Mouse (Mus musculus): Measurements from ENCODE around the gene Ube2d1. TPM values are rescaled to one million over a fixed set of nuclear protein-coding genes. Genes with fewer than 3 reads are reported as not detected.

The Ube2d1 gene
- polyA plus RNA-seq, 2 experiments, result 6.8 to 7.3 TPM

DNA sequence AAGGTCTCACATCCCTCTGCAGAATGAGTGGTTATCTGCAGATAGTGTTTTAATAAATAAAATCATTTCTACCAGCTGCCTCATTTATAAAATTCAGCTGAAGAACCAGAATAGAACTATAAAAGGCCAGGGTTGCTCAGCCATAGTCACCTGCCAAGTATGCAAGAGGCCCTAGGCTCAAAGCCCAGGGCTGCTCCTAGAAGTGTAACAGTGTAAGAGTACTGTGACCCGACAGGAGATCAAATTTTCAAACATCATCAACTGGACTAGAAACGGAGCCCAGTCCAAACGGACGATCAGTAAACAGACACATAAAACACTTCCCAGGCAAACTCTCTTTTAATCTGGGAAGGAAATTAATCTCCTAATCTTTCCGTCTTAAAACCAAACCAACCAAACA is 33.2 kb downstream of the Ube2d1 start:
- WGBS (ENCODE audit: insufficient replicate concordance), result 70% methylated on average over 5 of the region's 5 CpGs
- Histone ChIP-seq H3K27ac (no peak overlapping the region), H3K27me3 (ENCODE audit: control insufficient read depth, insufficient read depth, low read length) (no peaks in the 10 kb centered on the region), H3K4me2 (ENCODE audit: low read depth) (no peak overlapping the region), H3K36me3 (replicated peaks; ENCODE audit: control insufficient read depth, insufficient read depth, low read depth) (no peaks in the 10 kb centered on the region; the same call in 1 of the 2 replicates), H3K4me3 (ENCODE audit: insufficient read depth in 1 of 2, low read depth in 2 of 2, low read length in 2 of 2) (no peak overlapping the region), H3K9me3 (ENCODE audit: control insufficient read depth, low read length) (no peaks in the 10 kb centered on the region), H3K9ac (replicated peaks) (no peak overlapping the region), H3K4me1 (replicated peaks; ENCODE audit: control insufficient read depth in 2 of 2, insufficient read depth in 2 of 2, low read length in 1 of 2) (0 out of 4 replicates have a peak, but pooled peaks cover 0 to 2% of the 10 kb centered on the region in 2 experiments)
- no peak for DNase-seq (ENCODE audit: low read depth in 3 of 3, low spot score in 3 of 3)
- no peak for TF ChIP-seq CTCF (IDR thresholded peaks at IDR 0.05; ENCODE audit: low read depth)
- TF ChIP-seq EP300 (IDR thresholded peaks at IDR 0.05; ENCODE audit: low read depth), result no peak
- no peak for ATAC-seq (ENCODE audit: insufficient read depth)

DNA sequence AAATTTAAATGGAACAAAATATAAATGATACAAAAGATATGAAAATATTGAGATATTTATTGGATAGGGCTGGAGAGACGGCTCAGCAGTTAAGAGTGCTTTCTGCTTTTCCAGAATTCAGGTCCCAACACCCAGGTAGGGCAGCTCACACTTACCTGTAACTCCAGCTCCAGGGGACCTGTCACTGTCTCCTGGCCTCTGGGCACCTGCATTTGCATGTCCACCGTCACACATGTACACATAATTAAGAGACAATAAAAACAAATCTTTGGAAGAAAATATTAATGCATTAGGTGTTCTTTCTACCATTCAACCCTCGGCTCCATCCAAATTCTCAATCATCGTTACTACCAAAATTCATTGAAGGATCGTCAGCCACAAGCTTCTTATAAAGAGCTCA is 33.8 kb downstream of the Ube2d1 start:
- Histone ChIP-seq H3K9me3 (ENCODE audit: control insufficient read depth, low read length) (no peaks in the 10 kb centered on the region), H3K9ac (replicated peaks) (no peak overlapping the region), H3K36me3 (replicated peaks; ENCODE audit: control insufficient read depth, insufficient read depth, low read depth) (no peaks in the 10 kb centered on the region; the same call in 1 of the 2 replicates), H3K4me1 (replicated peaks; ENCODE audit: control insufficient read depth in 2 of 2, insufficient read depth in 2 of 2, low read length in 1 of 2) (0 out of 4 replicates have a peak, but pooled peaks cover 0 to 2% of the 10 kb centered on the region in 2 experiments), H3K4me3 (ENCODE audit: insufficient read depth in 1 of 2, low read depth in 2 of 2, low read length in 2 of 2) (no peak overlapping the region), H3K27ac (no peak overlapping the region), H3K27me3 (ENCODE audit: control insufficient read depth, insufficient read depth, low read length) (no peaks in the 10 kb centered on the region), H3K4me2 (ENCODE audit: low read depth) (no peak overlapping the region)
- no peak for TF ChIP-seq EP300 (IDR thresholded peaks at IDR 0.05; ENCODE audit: low read depth)
- no peak for TF ChIP-seq CTCF (IDR thresholded peaks at IDR 0.05; ENCODE audit: low read depth)
- ATAC-seq (ENCODE audit: insufficient read depth) (no peak), DNase-seq (ENCODE audit: low read depth in 3 of 3, low spot score in 3 of 3) (no peak)
- WGBS (ENCODE audit: insufficient replicate concordance), result 68% methylated on average over 5 of the region's 5 CpGs

DNA sequence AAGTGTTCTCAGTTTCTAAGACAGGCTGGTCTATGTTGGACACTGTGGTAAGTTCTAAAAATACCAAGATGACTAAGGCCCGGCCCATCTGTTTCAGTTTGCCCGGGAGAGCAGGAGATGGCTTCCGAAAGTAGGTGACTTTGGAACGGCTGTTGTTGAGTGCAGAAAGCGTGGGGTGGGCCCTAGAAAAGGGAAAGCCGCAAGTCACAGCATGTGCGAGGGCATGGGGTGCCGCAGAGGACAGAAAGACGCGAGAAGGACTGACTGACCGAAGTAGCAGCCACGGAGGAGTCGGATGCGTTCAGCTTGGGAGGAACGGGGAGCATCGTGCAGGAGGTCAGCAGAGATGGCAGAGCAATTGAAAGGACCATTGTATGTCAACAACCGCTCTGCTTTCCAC is 34.6 kb downstream of the Ube2d1 start:
- no peak for DNase-seq (ENCODE audit: low read depth in 3 of 3, low spot score in 3 of 3)
- TF ChIP-seq CTCF (IDR thresholded peaks at IDR 0.05; ENCODE audit: low read depth) (no peak), EP300 (IDR thresholded peaks at IDR 0.05; ENCODE audit: low read depth) (no peak)
- Histone ChIP-seq H3K36me3 (replicated peaks; ENCODE audit: control insufficient read depth, insufficient read depth, low read depth) (no peaks in the 10 kb centered on the region; the same call in 1 of the 2 replicates), H3K4me3 (ENCODE audit: insufficient read depth in 1 of 2, low read depth in 2 of 2, low read length in 2 of 2) (no peak overlapping the region), H3K4me2 (ENCODE audit: low read depth) (no peak overlapping the region), H3K9ac (replicated peaks) (no peak overlapping the region), H3K27me3 (ENCODE audit: control insufficient read depth, insufficient read depth, low read length) (no peaks in the 10 kb centered on the region), H3K9me3 (ENCODE audit: control insufficient read depth, low read length) (no peaks in the 10 kb centered on the region), H3K4me1 (replicated peaks; ENCODE audit: control insufficient read depth in 2 of 2, insufficient read depth in 2 of 2, low read length in 1 of 2) (0 out of 4 replicates have a peak, but pooled peaks cover 0 to 2% of the 10 kb centered on the region in 2 experiments), H3K27ac (no peak overlapping the region)
- 74% methylated on average over 17 of the region's 17 CpGs for WGBS (ENCODE audit: insufficient replicate concordance)
- no peak for ATAC-seq (ENCODE audit: insufficient read depth)

DNA sequence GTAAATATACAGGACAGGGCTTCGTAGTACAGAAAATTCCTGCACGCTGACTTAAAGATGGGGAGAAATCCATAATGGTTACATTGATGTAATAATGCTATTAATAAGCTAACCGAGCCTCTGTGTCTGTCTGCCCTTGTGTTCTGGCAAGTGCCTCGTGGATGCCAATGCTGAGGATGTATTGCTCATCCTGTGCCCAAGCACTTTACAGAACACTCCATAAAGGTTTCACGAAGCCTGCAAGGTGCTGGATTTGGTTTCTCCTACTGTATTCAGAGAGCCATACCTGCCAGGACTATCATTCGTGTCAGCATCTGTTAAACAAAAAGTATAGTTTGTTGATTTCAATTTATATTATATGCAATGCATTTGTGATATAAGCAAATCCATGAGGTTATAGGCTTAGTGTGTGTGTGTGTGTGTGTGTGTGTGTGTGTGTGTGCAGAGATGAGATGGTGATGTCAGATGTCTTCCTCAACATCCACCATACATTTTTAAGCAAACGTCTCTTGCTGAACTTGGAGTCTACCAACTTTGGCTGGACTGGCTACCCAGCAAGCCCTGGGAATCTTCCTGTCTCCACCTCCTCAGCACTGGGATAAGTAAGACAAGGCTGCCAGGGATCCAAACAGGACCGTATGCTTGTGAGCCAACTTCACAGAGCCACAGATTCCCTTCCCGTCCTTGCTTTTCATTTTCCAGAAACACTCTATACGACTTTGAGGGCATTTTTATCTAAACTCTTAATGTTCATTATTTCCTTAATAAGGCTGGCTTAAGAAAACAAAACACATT is 35.8 kb downstream of the Ube2d1 start:
- no peak for TF ChIP-seq CTCF (IDR thresholded peaks at IDR 0.05; ENCODE audit: low read depth)
- no peak for TF ChIP-seq EP300 (IDR thresholded peaks at IDR 0.05; ENCODE audit: low read depth)
- Histone ChIP-seq H3K36me3 (replicated peaks; ENCODE audit: control insufficient read depth, insufficient read depth, low read depth) (no peaks in the 10 kb centered on the region), H3K27me3 (ENCODE audit: control insufficient read depth, insufficient read depth, low read length) (no peaks in the 10 kb centered on the region), H3K9me3 (ENCODE audit: control insufficient read depth, low read length) (no peaks in the 10 kb centered on the region), H3K9ac (replicated peaks) (no peak overlapping the region), H3K4me2 (ENCODE audit: low read depth) (no peak overlapping the region), H3K27ac (no peak overlapping the region), H3K4me1 (replicated peaks; ENCODE audit: control insufficient read depth in 2 of 2, insufficient read depth in 2 of 2, low read length in 1 of 2) (0 out of 4 replicates have a peak, but pooled peaks cover 0 to 2% of the 10 kb centered on the region in 2 experiments), H3K4me3 (ENCODE audit: insufficient read depth in 1 of 2, low read depth in 2 of 2, low read length in 2 of 2) (no peak overlapping the region)
- DNase-seq (ENCODE audit: low read depth in 3 of 3, low spot score in 3 of 3) (no peak), ATAC-seq (ENCODE audit: insufficient read depth) (no peak)
- 60% methylated on average over 10 of the region's 10 CpGs for WGBS (ENCODE audit: insufficient replicate concordance)

DNA sequence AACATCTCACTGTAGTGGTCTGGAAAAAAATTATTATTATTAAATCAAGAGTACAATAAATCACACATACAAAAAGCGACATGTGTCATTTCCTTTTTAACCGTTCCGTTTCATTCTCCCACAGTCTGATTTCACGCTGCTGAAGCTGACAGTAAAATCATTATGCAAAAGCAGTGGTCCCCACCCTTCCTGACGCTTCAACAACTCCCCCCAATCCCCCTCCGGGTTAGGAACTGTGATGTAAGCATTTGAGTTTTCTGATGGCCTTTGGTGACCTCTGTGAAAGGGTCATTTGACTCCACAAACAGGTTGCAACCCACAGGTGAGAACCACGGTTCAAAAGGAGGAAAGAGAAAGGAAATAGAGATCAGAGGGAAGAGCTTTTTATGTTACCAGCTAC is 38.1 kb downstream of the Ube2d1 start:
- no peak for ATAC-seq (ENCODE audit: insufficient read depth)
- 25% methylated on average over 7 of the region's 7 CpGs for WGBS (ENCODE audit: insufficient replicate concordance)
- Histone ChIP-seq H3K4me2 (ENCODE audit: low read depth) (no peak overlapping the region), H3K27me3 (ENCODE audit: control insufficient read depth, insufficient read depth, low read length) (no peaks in the 10 kb centered on the region), H3K9ac (replicated peaks) (no peak overlapping the region), H3K9me3 (ENCODE audit: control insufficient read depth, low read length) (no peaks in the 10 kb centered on the region), H3K4me1 (replicated peaks; ENCODE audit: control insufficient read depth in 2 of 2, insufficient read depth in 2 of 2, low read length in 1 of 2) (no peaks in the 10 kb centered on the region), H3K36me3 (replicated peaks; ENCODE audit: control insufficient read depth, insufficient read depth, low read depth) (no peaks in the 10 kb centered on the region), H3K27ac (no peak overlapping the region), H3K4me3 (ENCODE audit: insufficient read depth in 1 of 2, low read depth in 2 of 2, low read length in 2 of 2) (no peak overlapping the region)
- DNase-seq (ENCODE audit: low read depth in 3 of 3, low spot score in 3 of 3), result no peak
- no peak for TF ChIP-seq CTCF (IDR thresholded peaks at IDR 0.05; ENCODE audit: low read depth)
- TF ChIP-seq EP300 (IDR thresholded peaks at IDR 0.05; ENCODE audit: low read depth), result no peak

Measured in liver, embryonic 14.5 days (tissue).